Mouse (Mus musculus): ENCODE data around the gene Nedd9. TPM values are rescaled to one million over a fixed set of nuclear protein-coding genes. Genes with fewer than 3 reads are reported as not detected.

The Nedd9 gene
- total and polyA plus RNA-seq, 3 experiments, result 15.2 to 28.9 (median 26.7) TPM

DNA sequence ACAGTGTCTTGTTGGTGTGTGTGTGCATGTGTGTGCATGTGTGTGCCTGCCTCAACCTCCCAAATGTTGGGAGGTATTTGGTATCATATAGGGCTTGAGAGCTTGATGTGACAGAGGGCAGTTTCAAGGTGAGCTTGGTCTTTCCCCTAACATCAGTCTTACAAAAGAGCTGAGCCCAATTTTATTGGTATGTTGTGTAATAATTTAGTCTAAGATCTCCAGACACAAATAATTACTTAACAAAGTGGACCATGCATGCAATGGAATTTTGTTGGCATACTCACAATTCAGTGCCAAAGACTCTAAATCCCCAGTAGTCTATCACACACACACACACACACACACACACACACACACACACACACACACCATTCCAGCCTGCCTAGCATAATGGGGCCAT is 104.5 kb downstream of the Nedd9 start:
- Histone ChIP-seq H3K9ac (ENCODE audit: low read depth, low read length) (no peak overlapping the region), H3K36me3 (ENCODE audit: control insufficient read depth, insufficient read depth, low read length) (no peaks in the 10 kb centered on the region), H3K4me1 (ENCODE audit: control insufficient read depth, insufficient read depth, low read length) (peaks cover 1% of the 10 kb centered on the region; the same call in 1 of the 2 replicates), H3K27ac (no peak overlapping the region), H3K27me3 (ENCODE audit: control insufficient read depth, insufficient read depth, low read length) (no peaks in the 10 kb centered on the region; the same call in 1 of the 2 replicates), H3K79me2 (replicated peaks; ENCODE audit: control insufficient read depth, insufficient read depth, low read length) (peaks cover 1% of the 10 kb centered on the region; the same call in 1 of the 2 replicates), H3K4me3 (no peak overlapping the region)
- DNase-seq, result no peak
- intact Hi-C loops (cut with DNase I), result no loop called here
- TF ChIP-seq EP300 (IDR thresholded peaks at IDR 0.05; ENCODE audit: insufficient read depth, low read depth, low read length), result no peak
- no peak for TF ChIP-seq CTCF (IDR thresholded peaks at IDR 0.05)
- no peak for TF ChIP-seq POLR2A (IDR thresholded peaks at IDR 0.05; ENCODE audit: insufficient read depth, low read depth, low read length)

GRCm38 (mm10) chr13:41381806-41382546 is 105.2 kb downstream of the Nedd9 start:
- Histone ChIP-seq H3K4me1 (ENCODE audit: control insufficient read depth, insufficient read depth, low read length) (peaks cover under 1% of the 10 kb centered on the region; the same call in 1 of the 2 replicates), H3K27ac (no peak overlapping the region), H3K36me3 (ENCODE audit: control insufficient read depth, insufficient read depth, low read length) (no peaks in the 10 kb centered on the region), H3K4me3 (no peak overlapping the region), H3K9ac (ENCODE audit: low read depth, low read length) (no peak overlapping the region), H3K79me2 (replicated peaks; ENCODE audit: control insufficient read depth, insufficient read depth, low read length) (peaks cover 1% of the 10 kb centered on the region; the same call in 1 of the 2 replicates), H3K27me3 (ENCODE audit: control insufficient read depth, insufficient read depth, low read length) (no peaks in the 10 kb centered on the region; the same call in 1 of the 2 replicates)
- TF ChIP-seq CTCF (IDR thresholded peaks at IDR 0.05) (no peak), POLR2A (IDR thresholded peaks at IDR 0.05; ENCODE audit: insufficient read depth, low read depth, low read length) (no peak), EP300 (IDR thresholded peaks at IDR 0.05; ENCODE audit: insufficient read depth, low read depth, low read length) (no peak)
- intact Hi-C loops (cut with DNase I), result no loop called here
- 84% methylated on average over 5 of the region's 5 CpGs for WGBS
- no peak for DNase-seq

GRCm38 (mm10) chr13:41381041-41381805 is 105.9 kb downstream of the Nedd9 start:
- Histone ChIP-seq H3K9ac (ENCODE audit: low read depth, low read length) (no peak overlapping the region), H3K36me3 (ENCODE audit: control insufficient read depth, insufficient read depth, low read length) (no peaks in the 10 kb centered on the region), H3K27me3 (ENCODE audit: control insufficient read depth, insufficient read depth, low read length) (no peaks in the 10 kb centered on the region; the same call in 1 of the 2 replicates), H3K27ac (no peak overlapping the region), H3K4me3 (no peak overlapping the region), H3K79me2 (replicated peaks; ENCODE audit: control insufficient read depth, insufficient read depth, low read length) (peaks cover 1% of the 10 kb centered on the region; the same call in 1 of the 2 replicates), H3K4me1 (ENCODE audit: control insufficient read depth, insufficient read depth, low read length) (no peaks in the 10 kb centered on the region)
- WGBS, result 74% methylated on average over 7 of the region's 7 CpGs
- DNase-seq, result no peak
- TF ChIP-seq EP300 (IDR thresholded peaks at IDR 0.05; ENCODE audit: insufficient read depth, low read depth, low read length) (no peak), POLR2A (IDR thresholded peaks at IDR 0.05; ENCODE audit: insufficient read depth, low read depth, low read length) (no peak), CTCF (IDR thresholded peaks at IDR 0.05) (no peak)
- intact Hi-C loops (cut with DNase I), result no loop called here

GRCm38 (mm10) chr13:41379951-41380465 is 107.2 kb downstream of the Nedd9 start:
- 93% methylated on average over 4 of the region's 4 CpGs for WGBS
- no peak overlapping the region for H3K27ac ChIP-seq
- no peaks in the 10 kb centered on the region for H3K4me1 ChIP-seq (ENCODE audit: control insufficient read depth, insufficient read depth, low read length)
- TF ChIP-seq CTCF (IDR thresholded peaks at IDR 0.05) (no peak), POLR2A (IDR thresholded peaks at IDR 0.05; ENCODE audit: insufficient read depth, low read depth, low read length) (no peak), EP300 (IDR thresholded peaks at IDR 0.05; ENCODE audit: insufficient read depth, low read depth, low read length) (no peak)
- DNase-seq, result no peak
- no peaks in the 10 kb centered on the region; the same call in 1 of the 2 replicates for H3K27me3 ChIP-seq (ENCODE audit: control insufficient read depth, insufficient read depth, low read length)
- no peaks in the 10 kb centered on the region for H3K36me3 ChIP-seq (ENCODE audit: control insufficient read depth, insufficient read depth, low read length)
- intact Hi-C loops (cut with DNase I), result no loop called here
- H3K79me2 ChIP-seq (replicated peaks; ENCODE audit: control insufficient read depth, insufficient read depth, low read length), result peaks cover 1% of the 10 kb centered on the region; the same call in 1 of the 2 replicates
- H3K4me3 ChIP-seq, result no peak overlapping the region
- H3K9ac ChIP-seq (ENCODE audit: low read depth, low read length), result no peak overlapping the region

DNA sequence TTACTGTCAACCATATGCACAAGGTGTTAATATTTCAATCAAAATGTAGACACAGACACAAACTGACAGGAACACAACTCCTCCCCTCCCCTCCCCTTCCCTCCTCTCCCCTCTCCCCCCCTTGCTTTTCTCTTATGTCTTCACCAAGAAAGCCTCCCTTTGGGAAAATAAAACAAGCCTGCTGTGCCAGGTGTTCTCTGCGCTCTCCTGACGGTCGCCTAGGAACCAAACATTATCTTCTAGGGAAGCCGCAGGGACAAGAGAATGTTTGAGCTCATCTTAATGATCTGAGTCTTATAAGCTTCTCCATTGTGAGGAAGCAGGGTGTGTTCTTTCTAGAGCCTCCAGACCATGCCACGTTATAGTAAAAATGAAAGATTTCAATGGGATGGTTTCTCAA is 108.7 kb downstream of the Nedd9 start:
- no peak for TF ChIP-seq CTCF (IDR thresholded peaks at IDR 0.05)
- no peak for TF ChIP-seq EP300 (IDR thresholded peaks at IDR 0.05; ENCODE audit: insufficient read depth, low read depth, low read length)
- no peak for TF ChIP-seq POLR2A (IDR thresholded peaks at IDR 0.05; ENCODE audit: insufficient read depth, low read depth, low read length)
- Histone ChIP-seq H3K27me3 (ENCODE audit: control insufficient read depth, insufficient read depth, low read length) (no peaks in the 10 kb centered on the region), H3K4me3 (no peak overlapping the region), H3K9ac (ENCODE audit: low read depth, low read length) (no peak overlapping the region), H3K79me2 (replicated peaks; ENCODE audit: control insufficient read depth, insufficient read depth, low read length) (no peaks in the 10 kb centered on the region), H3K36me3 (ENCODE audit: control insufficient read depth, insufficient read depth, low read length) (no peaks in the 10 kb centered on the region), H3K27ac (no peak overlapping the region), H3K4me1 (ENCODE audit: control insufficient read depth, insufficient read depth, low read length) (no peaks in the 10 kb centered on the region)
- intact Hi-C loops (cut with DNase I), result no loop called here
- no peak for DNase-seq
- WGBS, result 92% methylated on average over 5 of the region's 5 CpGs
